Mouse (Mus musculus) adrenal gland, postnatal 14 days (tissue): ENCODE results near the gene Gm42417. TPM values are rescaled to one million over a fixed set of nuclear protein-coding genes. Genes with fewer than 3 reads are reported as not detected.
"Not testable (repeated sequence)": the region's sequence is repeated elsewhere in the genome, so short reads cannot be mapped to it uniquely, and the experiment has no call there.

Experiments
- DNase-seq: peaks from one replicate; pipeline ENCODE4 v3.0.0; 2021; ENCODE audit warnings: mixed read lengths
- total RNA-seq: library from RNA; stranded (reverse); gene quantifications from 2 replicates; pipeline ENCODE4 v1.2.3, GENCODE M21; 2021

The Gm42417 gene
- total RNA-seq, 1 experiment from 2014 or later, result 2.1 TPM

- no peak for DNase-seq
Measured at GRCm38 (mm10) chr1:36545845-36546600, 6.8 kb upstream of the Gm42417 start.

GRCm38 (mm10) chr1:36545382-36545781 is 6.2 kb upstream of the Gm42417 start:
- no peak for DNase-seq

- DNase-seq, result no peak
Measured at GRCm38 (mm10) chr1:36542925-36543324, 3.7 kb upstream of the Gm42417 start.

GRCm38 (mm10) chr1:36541844-36542243 is 2.6 kb upstream of the Gm42417 start:
- no peak for DNase-seq

GRCm38 (mm10) chr1:36540807-36541206 is 1.6 kb upstream of the Gm42417 start:
- no peak for DNase-seq

- DNase-seq, result no peak
Measured at GRCm38 (mm10) chr1:36540132-36540531, 903 bp upstream of the Gm42417 start.

GRCm38 (mm10) chr1:36538727-36539126 is 502 bp downstream of the Gm42417 start:
- DNase-seq, result no peak

- not testable (repeated sequence) for DNase-seq
Measured at GRCm38 (mm10) chr1:36536783-36537182, 2.4 kb downstream of the Gm42417 start, which contains the start of gene Ankrd23. Ankrd23 (minus strand) TSS chr1:36536883.

- DNase-seq, result no peak
Measured at GRCm38 (mm10) chr1:36536397-36536728, 2.9 kb downstream of the Gm42417 start.

- DNase-seq, result peak; percentile 82
Measured at GRCm38 (mm10) chr1:36535477-36536396, 3.5 kb downstream of the Gm42417 start.

- DNase-seq, result no peak
Measured at GRCm38 (mm10) chr1:36534595-36535058, 4.6 kb downstream of the Gm42417 start.

GRCm38 (mm10) chr1:36533546-36533945 is 5.7 kb downstream of the Gm42417 start:
- DNase-seq, result no peak

GRCm38 (mm10) chr1:36531461-36531860 is 7.8 kb downstream of the Gm42417 start:
- DNase-seq, result no peak

- DNase-seq, result peak; percentile 46
Measured at GRCm38 (mm10) chr1:36530962-36531361, 8.3 kb downstream of the Gm42417 start.

GRCm38 (mm10) chr1:36530485-36530884 is 8.7 kb downstream of the Gm42417 start:
- DNase-seq, result no peak

GRCm38 (mm10) chr1:36529875-36530274 is 9.4 kb downstream of the Gm42417 start:
- DNase-seq, result no peak

GRCm38 (mm10) chr1:36529274-36529673 is 10.0 kb downstream of the Gm42417 start:
- no peak for DNase-seq

GRCm38 (mm10) chr1:36528351-36528750 is 10.9 kb downstream of the Gm42417 start:
- DNase-seq, result peak; percentile 45

- DNase-seq, result no peak
Measured at GRCm38 (mm10) chr1:36526903-36527302, 12.3 kb downstream of the Gm42417 start.

- DNase-seq, result no peak
Measured at GRCm38 (mm10) chr1:36525774-36526173, 13.5 kb downstream of the Gm42417 start.

GRCm38 (mm10) chr1:36524058-36524457 is 15.2 kb downstream of the Gm42417 start:
- no peak for DNase-seq

- no peak for DNase-seq
Measured at GRCm38 (mm10) chr1:36523332-36524013, 15.8 kb downstream of the Gm42417 start.

- DNase-seq, result no peak
Measured at GRCm38 (mm10) chr1:36522210-36522609, 17.0 kb downstream of the Gm42417 start.
